Mouse (Mus musculus): ENCODE measurements around the gene Sstr3.

Sstr3 gene

GRCm38 (mm10) chr15:78502437-78503132 lies 41.9 kb downstream of the Sstr3 start:
- no peak for DNase-seq (ENCODE audit: extremely low read depth, low read depth)

DNA sequence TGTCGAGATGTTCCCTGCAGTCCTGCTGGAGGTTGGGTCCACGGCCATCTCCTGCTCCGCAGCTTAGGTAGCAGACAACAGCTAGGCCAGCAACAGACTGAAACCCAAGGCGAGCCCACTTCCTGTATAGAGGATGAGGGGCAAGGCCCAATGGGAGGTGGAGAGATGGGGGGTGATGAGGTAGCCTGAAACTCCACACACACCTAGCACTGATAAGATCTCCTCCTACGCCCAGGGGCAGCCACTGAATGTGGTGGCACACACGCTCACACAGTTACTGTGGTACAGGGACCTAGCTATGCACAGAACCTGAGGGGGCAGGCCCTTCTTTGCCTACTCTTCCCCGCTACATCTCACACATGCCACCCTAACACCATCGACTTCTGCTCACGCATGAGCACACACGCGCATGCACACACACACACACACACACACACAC lies 49.5 kb downstream of the Sstr3 start, which contains the start of gene Il2rb:
Gene Il2rb (minus strand): TSS at position 304 of the 439 bp plus-strand sequence.
- DNase-seq (ENCODE audit: extremely low read depth, low read depth): no peak

GRCm38 (mm10) chr15:78493401-78494010 lies 51.0 kb downstream of the Sstr3 start:
- no peak for DNase-seq (ENCODE audit: extremely low read depth, low read depth)

GRCm38 (mm10) chr15:78491301-78491700 lies 53.2 kb downstream of the Sstr3 start:
- DNase-seq (ENCODE audit: extremely low read depth, low read depth): no peak

GRCm38 (mm10) chr15:78489906-78490305 lies 54.6 kb downstream of the Sstr3 start:
- no peak for DNase-seq (ENCODE audit: extremely low read depth, low read depth)

DNA sequence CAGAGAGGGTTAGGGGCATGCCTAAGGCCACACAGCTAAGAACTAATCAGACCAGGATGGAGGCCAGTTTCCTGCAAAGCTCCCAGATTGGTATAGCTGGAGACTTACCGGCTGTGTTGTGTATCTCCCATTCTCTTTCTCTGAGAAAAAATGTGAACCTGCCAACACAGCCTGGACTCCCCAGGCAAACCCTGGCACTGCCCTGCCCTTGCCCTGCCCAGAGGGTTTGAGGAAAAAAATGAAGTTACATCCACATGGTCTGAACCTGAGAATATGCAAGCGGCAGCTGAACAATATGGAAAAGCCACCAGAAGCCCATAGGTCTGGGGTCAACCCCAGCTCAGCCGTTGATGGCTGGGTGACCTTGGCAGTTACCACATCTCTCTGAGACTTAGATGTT lies 55.2 kb downstream of the Sstr3 start:
- no peak for DNase-seq (ENCODE audit: extremely low read depth, low read depth)

GRCm38 (mm10) chr15:78487066-78487465 lies 57.4 kb downstream of the Sstr3 start:
- no peak for DNase-seq (ENCODE audit: extremely low read depth, low read depth)
